Mouse (Mus musculus) erythroid progenitor cell, adult 5-6 weeks (primary cell): ENCODE data around the gene Zfp786. TPM values are rescaled to one million over a fixed set of nuclear protein-coding genes. Genes with fewer than 3 reads are reported as not detected.
A peak's percentile ranks its signal among the peaks of the same experiment; 100 is the strongest.

ENCODE experiments used
- ATAC-seq: replicated peaks from 2 replicates; pipeline ENCODE4 v1.8.0; 2016; ENCODE audit warnings: moderate number of reproducible peaks, mild to moderate bottlenecking, moderate TSS enrichment, inconsistent platforms; ENCODE audit not compliant: poor library complexity, low FRiP score, severe bottlenecking
- total RNA-seq, 2 experiments: library from RNA; stranded (forward) in 1 of 2; stranded (reverse) in 1 of 2; fragments of 150-400 nt in 1 of 2; fragments of 186-747, 209-891 nt in 1 of 2; gene quantifications; 2 replicates each; pipeline versions ENCODE4 v1.2.3 to v1.2.4; 2015 to 2017; ENCODE audit warnings: low replicate concordance in 2 of 2

The Zfp786 gene
- total RNA-seq, 2 experiments from 2014 or later: not detected

- ATAC-seq: no peak
Measured at GRCm38 (mm10) chr6:47824241-47824640, 6.4 kb downstream of the Zfp786 start.

GRCm38 (mm10) chr6:47821776-47822175 lies 8.9 kb downstream of the Zfp786 start:
- no peak for ATAC-seq

GRCm38 (mm10) chr6:47821236-47821635 lies 9.4 kb downstream of the Zfp786 start:
- ATAC-seq: no peak

- no peak for ATAC-seq
Measured at GRCm38 (mm10) chr6:47819626-47820325, 10.9 kb downstream of the Zfp786 start.

- ATAC-seq: no peak
Measured at GRCm38 (mm10) chr6:47818721-47819120, 11.9 kb downstream of the Zfp786 start.

- ATAC-seq: no peak
Measured at GRCm38 (mm10) chr6:47816151-47816550, 14.5 kb downstream of the Zfp786 start.

GRCm38 (mm10) chr6:47813257-47813878 lies 17.3 kb downstream of the Zfp786 start, which contains the start of gene Pdia4:
Pdia4 (minus strand) TSS chr6:47813430.
- ATAC-seq: peak; percentile 97

- ATAC-seq: peak; percentile 8; the same call in 1 of the 2 replicates
Measured at GRCm38 (mm10) chr6:47812271-47812915, 18.3 kb downstream of the Zfp786 start.

- ATAC-seq: no peak
Measured at GRCm38 (mm10) chr6:47811324-47811723, 19.3 kb downstream of the Zfp786 start.

- ATAC-seq: no peak
Measured at GRCm38 (mm10) chr6:47810181-47810580, 20.5 kb downstream of the Zfp786 start.

GRCm38 (mm10) chr6:47809053-47809452 lies 21.6 kb downstream of the Zfp786 start:
- ATAC-seq: no peak

GRCm38 (mm10) chr6:47808545-47808944 lies 22.1 kb downstream of the Zfp786 start:
- no peak for ATAC-seq

GRCm38 (mm10) chr6:47807419-47807818 lies 23.2 kb downstream of the Zfp786 start:
- ATAC-seq: no peak

- ATAC-seq: no peak
Measured at GRCm38 (mm10) chr6:47805520-47805919, 25.1 kb downstream of the Zfp786 start.

GRCm38 (mm10) chr6:47799079-47799478 lies 31.6 kb downstream of the Zfp786 start:
- ATAC-seq: peak; percentile 64; the same call in 1 of the 2 replicates

GRCm38 (mm10) chr6:47794106-47794830 lies 36.4 kb downstream of the Zfp786 start:
- ATAC-seq: no peak

- ATAC-seq: no peak
Measured at GRCm38 (mm10) chr6:47793284-47793683, 37.4 kb downstream of the Zfp786 start.

- ATAC-seq: no peak
Measured at GRCm38 (mm10) chr6:47792533-47792932, 38.1 kb downstream of the Zfp786 start.

- no peak for ATAC-seq
Measured at GRCm38 (mm10) chr6:47790745-47791144, 39.9 kb downstream of the Zfp786 start.

GRCm38 (mm10) chr6:47788821-47789220 lies 41.8 kb downstream of the Zfp786 start:
- ATAC-seq: no peak
